Mouse (Mus musculus) hindbrain, embryonic 11.5 days (tissue): Measurements from ENCODE around the gene Foxl2. TPM values are rescaled to one million over a fixed set of nuclear protein-coding genes. Genes with fewer than 3 reads are reported as not detected.

ENCODE experiments used
- ATAC-seq: fragments of 200-750 bp; cut with Nextera tagmentation; 2 replicates; pipeline ENCODE4 v1.8.0; 2017; ENCODE audit warnings: mild to moderate bottlenecking, moderate TSS enrichment, moderate library complexity; ENCODE audit not compliant: low FRiP score
- DNase-seq: peaks from one replicate; pipeline ENCODE4 v3.0.0-alpha.2; 2015; ENCODE audit warnings: low spot score
- H3K27ac ChIP-seq: fragments of 300-500 bp; sonication (generic); 2 replicates; pipeline ENCODE4 v1.5.1; 2014; ENCODE audit warnings: mild to moderate bottlenecking, low read depth, low read length
- H3K27me3 ChIP-seq: fragments of 300-500 bp; sonication (generic); 2 replicates; pipeline ENCODE4 v1.6.1; 2014; ENCODE audit warnings: mild to moderate bottlenecking, low read length, moderate library complexity, mixed read lengths; ENCODE audit not compliant: control insufficient read depth, insufficient read depth
- H3K36me3 ChIP-seq: fragments of 300-500 bp; sonication (generic); 2 replicates; pipeline ENCODE4 v1.6.1; 2014; ENCODE audit warnings: mild to moderate bottlenecking, low read length, moderate library complexity, mixed read lengths; ENCODE audit not compliant: control insufficient read depth, insufficient read depth
- H3K4me1 ChIP-seq: fragments of 300-500 bp; sonication (generic); replicated peaks from 2 replicates; pipeline ENCODE4 v1.6.1; 2014; ENCODE audit warnings: low read length, mixed read lengths; ENCODE audit not compliant: control insufficient read depth, insufficient read depth
- H3K4me2 ChIP-seq: fragments of 300-500 bp; sonication (generic); replicated peaks from 2 replicates; pipeline ENCODE4 v1.6.1; 2014; ENCODE audit warnings: mild to moderate bottlenecking, low read depth, low read length
- H3K4me3 ChIP-seq: fragments of 300-500 bp; sonication (generic); 2 replicates; pipeline ENCODE4 v1.5.1; 2014; ENCODE audit warnings: low read depth, low read length
- H3K9ac ChIP-seq: fragments of 300-500 bp; sonication (generic); 2 replicates; pipeline ENCODE4 v1.6.1; 2014; ENCODE audit warnings: low read depth, low read length
- H3K9me3 ChIP-seq: fragments of 300-500 bp; sonication (generic); 2 replicates; pipeline ENCODE4 v1.6.1; 2016; ENCODE audit warnings: low read length; ENCODE audit not compliant: control insufficient read depth
- WGBS: fragments of 180-500 bp; shearing (Covaris S2); extraction: QIAGEN DNeasy Blood & Tissue Kit; methylation state at CpG from one replicate; pipeline ENCODE4 v1.1.7; 2014; 5-methylcytosine and 5-hydroxymethylcytosine counted together
- polyA plus RNA-seq: library from polyadenylated mRNA; unstranded; fragments of >200 nt; fragmentation: Nextera tagmentation; extraction: Ambion mirVana; gene quantifications from 2 replicates; pipeline ENCODE4 v1.2.1, GENCODE M21; 2014

Foxl2 gene
- polyA plus RNA-seq, 1 experiment from 2014 or later, result 1.3 TPM

DNA sequence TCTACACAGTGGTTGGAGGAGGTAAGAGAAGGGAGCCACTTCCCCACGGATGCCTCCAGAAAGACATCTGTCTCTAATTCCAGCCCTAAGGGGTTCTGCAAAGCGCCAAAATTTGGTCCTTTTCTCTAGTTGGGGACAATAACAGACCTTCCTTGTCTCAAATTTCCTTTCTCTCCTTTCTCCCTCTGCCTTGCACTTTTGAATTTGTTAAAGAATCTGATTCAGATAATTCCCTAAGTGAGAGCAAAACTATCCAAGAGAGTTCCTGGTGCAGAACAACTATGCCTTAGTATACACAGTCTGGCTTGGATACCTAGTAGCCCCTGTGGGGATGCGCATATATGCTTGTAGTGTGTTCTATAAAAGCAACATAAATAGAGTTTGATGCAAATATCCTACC, 4.8 kb downstream of the Foxl2 start:
- no peak overlapping the region for H3K27ac ChIP-seq
- no peak for ATAC-seq
- H3K4me3 ChIP-seq, result no peak overlapping the region
- peaks cover 87% of the 10 kb centered on the region for H3K27me3 ChIP-seq
- H3K4me1 ChIP-seq, result peaks cover 7% of the 10 kb centered on the region; the same call in 1 of the 2 replicates
- H3K4me2 ChIP-seq, result no peak overlapping the region
- H3K9ac ChIP-seq, result no peak overlapping the region
- DNase-seq, result no peak
- no peaks in the 10 kb centered on the region for H3K9me3 ChIP-seq
- WGBS, result 25% methylated on average over 3 of the region's 3 CpGs
- H3K36me3 ChIP-seq, result no peaks in the 10 kb centered on the region

DNA sequence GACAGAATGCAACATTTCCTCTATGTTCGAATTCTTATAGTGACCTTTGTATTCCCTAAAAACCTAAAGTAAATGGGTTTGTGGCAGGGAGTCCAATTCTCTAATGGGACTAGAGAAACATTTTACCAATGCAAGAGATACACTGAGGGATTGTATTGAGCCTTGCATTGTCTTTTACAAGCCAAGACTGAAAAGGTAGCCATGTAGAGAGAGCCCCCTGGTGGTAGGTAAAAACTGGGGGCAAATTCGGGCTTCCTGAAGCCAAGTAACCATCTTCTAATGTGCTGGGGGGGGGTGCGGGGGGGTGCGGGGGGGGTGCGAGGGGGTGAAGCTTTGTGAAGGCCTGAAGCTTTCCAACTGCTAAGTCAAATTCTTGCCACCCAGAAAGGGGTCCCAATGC, 5.3 kb downstream of the Foxl2 start:
- no peak for ATAC-seq
- H3K27me3 ChIP-seq, result peaks cover 87% of the 10 kb centered on the region
- H3K9ac ChIP-seq, result no peak overlapping the region
- no peaks in the 10 kb centered on the region for H3K9me3 ChIP-seq
- 13% methylated on average over 5 of the region's 5 CpGs for WGBS
- no peak for DNase-seq
- no peak overlapping the region for H3K4me3 ChIP-seq
- no peak overlapping the region for H3K27ac ChIP-seq
- H3K4me1 ChIP-seq, result peaks cover 7% of the 10 kb centered on the region; the same call in 1 of the 2 replicates
- no peak overlapping the region for H3K4me2 ChIP-seq
- no peaks in the 10 kb centered on the region for H3K36me3 ChIP-seq

DNA sequence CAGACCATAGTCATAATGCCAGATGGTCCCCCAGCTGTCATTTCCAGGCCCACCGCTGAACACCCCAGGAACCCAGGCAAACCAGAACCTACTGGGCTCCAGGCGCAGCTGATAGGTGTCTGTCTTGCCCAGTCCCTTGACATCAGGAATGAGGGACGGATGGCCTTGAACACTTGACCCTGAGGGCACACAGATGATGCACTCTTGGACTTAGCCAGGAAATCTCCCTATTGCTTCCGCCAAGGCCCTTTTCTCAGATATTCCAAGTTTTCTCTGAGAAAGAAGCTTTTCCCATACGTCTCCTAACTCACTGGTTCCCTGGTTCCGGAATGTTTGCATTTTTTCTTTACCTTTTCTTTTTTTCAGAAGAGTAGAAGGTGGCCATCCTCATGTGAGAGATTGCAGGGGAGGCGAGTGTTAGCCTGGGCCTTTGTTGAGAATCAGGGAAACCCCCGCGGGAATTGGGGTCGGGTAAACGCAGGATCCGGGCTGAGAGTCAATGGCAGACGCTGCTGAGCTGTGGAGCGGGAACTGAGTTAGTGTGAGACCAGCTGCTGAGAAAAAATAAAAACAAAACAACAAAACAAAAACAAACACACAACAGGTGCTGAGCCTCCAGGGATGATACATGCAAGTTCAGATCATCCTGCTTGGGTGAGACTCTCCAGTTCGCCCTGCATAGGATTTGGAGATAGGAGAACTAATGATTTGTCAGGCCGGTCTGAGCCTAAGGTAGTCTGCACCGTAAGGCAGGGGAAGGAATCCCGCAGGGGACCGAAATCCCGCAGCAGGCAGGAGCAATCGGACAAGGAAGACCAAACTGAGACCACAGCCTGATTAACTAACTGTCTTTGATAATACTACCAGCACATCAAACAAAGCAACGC, 6.7 kb downstream of the Foxl2 start:
- DNase-seq (peak; percentile 57), ATAC-seq (0 out of 2 replicates have a peak, but pooled peaks have one; percentile 23)
- Histone ChIP-seq H3K9ac (no peak overlapping the region), H3K36me3 (no peaks in the 10 kb centered on the region), H3K27me3 (peaks cover 81% of the 10 kb centered on the region), H3K4me2 (no peak overlapping the region), H3K27ac (no peak overlapping the region), H3K4me1 (peaks cover 1% of the 10 kb centered on the region; the same call in 1 of the 2 replicates), H3K9me3 (no peaks in the 10 kb centered on the region), H3K4me3 (no peak overlapping the region)
- 4% methylated on average over 22 of the region's 22 CpGs for WGBS

DNA sequence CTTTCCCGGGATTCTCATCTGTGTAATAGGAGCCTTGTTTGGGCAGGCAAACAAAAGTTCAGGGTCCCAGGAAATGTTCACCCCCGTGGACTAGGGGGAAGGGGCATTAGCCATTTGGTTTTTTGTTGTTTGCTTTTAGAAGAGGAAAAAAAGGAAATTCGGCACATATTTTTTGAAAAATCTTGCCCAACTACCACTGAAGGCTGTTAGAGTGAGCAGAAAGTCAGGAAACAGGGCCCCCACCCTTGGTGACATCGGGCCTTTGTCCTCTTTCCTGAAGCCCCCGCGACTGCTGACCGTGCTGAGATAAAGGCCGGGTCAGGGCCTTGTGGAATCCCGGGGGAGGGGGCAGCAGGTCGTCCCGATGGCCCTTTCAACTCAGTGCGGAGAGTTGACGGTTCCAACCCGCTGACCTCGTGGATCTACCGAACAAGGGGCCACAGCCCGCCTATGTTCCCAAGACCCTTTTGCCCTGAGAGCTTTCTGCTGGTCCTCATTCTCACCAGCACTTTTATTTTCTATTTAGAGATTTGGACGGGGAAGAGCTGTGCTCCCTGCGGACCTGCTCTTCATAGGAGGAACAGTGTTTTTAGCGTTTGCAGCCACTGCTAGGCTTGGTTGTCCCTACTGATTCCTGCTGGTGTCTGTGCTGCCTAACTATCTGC, 7.5 kb downstream of the Foxl2 start:
- DNase-seq (peak; percentile 54), ATAC-seq (no peak)
- Histone ChIP-seq H3K27ac (no peak overlapping the region), H3K4me1 (no peaks in the 10 kb centered on the region), H3K9ac (no peak overlapping the region), H3K36me3 (no peaks in the 10 kb centered on the region), H3K4me2 (no peak overlapping the region), H3K4me3 (no peak overlapping the region), H3K27me3 (peaks cover 85% of the 10 kb centered on the region), H3K9me3 (no peaks in the 10 kb centered on the region)
- 0% methylated on average over 20 of the region's 20 CpGs for WGBS

DNA sequence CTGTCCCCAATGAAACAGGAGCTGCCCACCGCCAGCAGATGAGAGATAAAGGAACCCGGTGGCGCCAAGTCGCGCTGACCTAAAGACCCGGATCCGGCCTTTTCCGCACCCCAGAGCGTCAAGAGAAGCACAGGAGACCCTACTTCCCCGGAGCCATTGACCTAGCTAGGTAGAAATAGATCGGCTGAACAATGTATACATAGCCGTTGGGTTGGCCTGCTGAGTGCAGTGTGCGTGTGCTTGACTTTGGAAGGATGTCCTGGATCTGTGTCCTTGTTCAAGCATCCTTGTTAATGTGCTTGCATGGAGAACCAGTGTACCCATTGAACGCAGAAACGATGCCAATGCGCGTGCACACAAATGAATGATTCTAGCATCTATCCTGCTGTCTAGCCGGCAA, 8.6 kb downstream of the Foxl2 start:
- no peak overlapping the region for H3K9ac ChIP-seq
- peaks cover 81% of the 10 kb centered on the region for H3K27me3 ChIP-seq
- H3K27ac ChIP-seq, result no peak overlapping the region
- ATAC-seq (no peak), DNase-seq (peak; percentile 54)
- WGBS, result 4% methylated on average over 18 of the region's 18 CpGs
- H3K9me3 ChIP-seq, result no peaks in the 10 kb centered on the region
- H3K4me2 ChIP-seq, result no peak overlapping the region
- no peaks in the 10 kb centered on the region for H3K36me3 ChIP-seq
- H3K4me3 ChIP-seq, result no peak overlapping the region
- no peaks in the 10 kb centered on the region for H3K4me1 ChIP-seq

DNA sequence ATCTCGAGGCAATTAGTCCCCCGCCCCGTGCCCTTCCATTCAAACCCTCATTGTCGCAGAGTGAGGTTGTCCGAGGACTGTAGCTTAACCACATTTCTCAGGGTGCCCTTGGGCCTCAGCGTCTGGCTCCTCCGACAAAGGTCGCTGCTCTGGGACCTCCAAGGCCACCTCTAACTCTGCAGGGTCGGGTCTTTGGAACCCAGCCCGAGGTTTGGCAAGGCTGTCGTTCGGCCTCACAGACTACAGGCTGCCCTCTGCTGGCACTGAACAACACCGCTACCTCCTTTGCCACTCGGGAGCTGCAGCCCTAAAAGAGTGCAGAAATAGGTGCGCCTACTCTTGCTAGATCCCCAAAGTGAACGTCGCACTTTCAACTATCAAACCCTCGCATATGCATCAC, 10.0 kb downstream of the Foxl2 start:
- no peaks in the 10 kb centered on the region for H3K36me3 ChIP-seq
- ATAC-seq, result peak; percentile 54; the same call in 1 of the 2 replicates
- no peak overlapping the region for H3K4me3 ChIP-seq
- peaks cover 71% of the 10 kb centered on the region for H3K27me3 ChIP-seq
- no peaks in the 10 kb centered on the region for H3K4me1 ChIP-seq
- no peaks in the 10 kb centered on the region for H3K9me3 ChIP-seq
- H3K4me2 ChIP-seq, result no peak overlapping the region; the same call in 1 of the 2 replicates
- peak; percentile 75 for DNase-seq
- H3K9ac ChIP-seq, result no peak overlapping the region
- WGBS, result 2% methylated on average over 18 of the region's 18 CpGs
- H3K27ac ChIP-seq, result no peak overlapping the region

DNA sequence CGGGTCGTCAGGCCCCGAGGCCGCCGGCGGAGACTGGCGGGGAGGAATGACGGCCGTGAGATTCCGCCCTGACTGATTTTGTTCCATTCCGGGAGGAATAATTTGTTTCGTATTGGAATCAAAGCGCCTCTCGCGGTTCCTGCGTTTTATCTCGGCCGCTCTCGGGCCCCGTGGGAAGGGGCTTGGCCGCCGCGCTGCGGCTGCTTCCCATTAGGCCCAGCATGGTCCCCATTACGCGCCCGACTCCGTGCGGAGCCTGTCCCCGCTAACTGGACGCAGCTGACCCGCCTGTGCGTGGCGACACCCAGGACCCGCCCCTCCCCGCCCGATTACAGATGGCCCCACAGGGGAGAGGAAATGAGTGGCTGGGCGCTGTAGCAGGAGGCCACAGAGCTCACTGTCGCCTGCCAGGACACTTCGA, 18.0 kb downstream of the Foxl2 start:
- under 1% methylated on average over 40 of the region's 40 CpGs for WGBS
- peak overlapping the region; percentile 28 for H3K4me3 ChIP-seq
- ATAC-seq, result 0 out of 2 replicates have a peak, but pooled peaks have one; percentile 54
- H3K9ac ChIP-seq, result no peak overlapping the region
- DNase-seq, result peak; percentile 65
- peak overlapping the region; percentile 57 for H3K4me2 ChIP-seq
- peaks cover 54% of the 10 kb centered on the region for H3K27me3 ChIP-seq
- H3K4me1 ChIP-seq, result peaks cover 5% of the 10 kb centered on the region; the same call in 1 of the 2 replicates
- H3K9me3 ChIP-seq, result peaks cover 3% of the 10 kb centered on the region; the same call in 1 of the 2 replicates
- no peak overlapping the region for H3K27ac ChIP-seq
- no peaks in the 10 kb centered on the region for H3K36me3 ChIP-seq

DNA sequence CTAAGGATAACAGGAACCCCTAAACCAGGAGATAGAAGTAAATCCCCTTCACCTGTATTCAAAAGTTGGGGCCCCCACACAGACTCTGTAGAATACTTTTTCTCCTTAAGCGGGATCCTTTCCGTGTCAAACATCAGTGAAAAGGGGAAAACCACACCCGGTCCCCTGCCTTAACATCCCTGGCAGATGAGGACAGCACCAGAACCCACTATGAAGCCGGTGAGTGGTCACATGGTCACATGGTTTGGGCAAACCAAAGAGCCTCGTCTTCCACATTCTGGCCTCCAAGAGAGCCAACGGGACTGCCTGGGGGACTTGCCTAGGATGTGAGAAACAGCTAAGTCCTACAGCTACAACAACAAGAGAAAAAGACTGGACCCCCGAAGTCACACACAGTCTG, 18.5 kb downstream of the Foxl2 start:
- H3K36me3 ChIP-seq, result no peaks in the 10 kb centered on the region
- peak; percentile 55 for DNase-seq
- 3% methylated on average over 7 of the region's 7 CpGs for WGBS
- H3K4me1 ChIP-seq, result peaks cover 5% of the 10 kb centered on the region; the same call in 1 of the 2 replicates
- H3K4me3 ChIP-seq, result peak overlapping the region; percentile 28
- H3K27ac ChIP-seq, result no peak overlapping the region
- peaks cover 54% of the 10 kb centered on the region for H3K27me3 ChIP-seq
- H3K9me3 ChIP-seq, result peaks cover 3% of the 10 kb centered on the region; the same call in 1 of the 2 replicates
- H3K9ac ChIP-seq, result no peak overlapping the region
- H3K4me2 ChIP-seq, result peak overlapping the region; percentile 57
- no peak for ATAC-seq
